Mouse (Mus musculus) adipocyte (in vitro differentiated cells): ENCODE data around the gene Mrgpre.

Source experiments
- DNase-seq: peaks from one replicate; pipeline ENCODE4 v3.0.0-alpha.2; 2016; ENCODE audit warnings: low spot score

The Mrgpre gene

DNA sequence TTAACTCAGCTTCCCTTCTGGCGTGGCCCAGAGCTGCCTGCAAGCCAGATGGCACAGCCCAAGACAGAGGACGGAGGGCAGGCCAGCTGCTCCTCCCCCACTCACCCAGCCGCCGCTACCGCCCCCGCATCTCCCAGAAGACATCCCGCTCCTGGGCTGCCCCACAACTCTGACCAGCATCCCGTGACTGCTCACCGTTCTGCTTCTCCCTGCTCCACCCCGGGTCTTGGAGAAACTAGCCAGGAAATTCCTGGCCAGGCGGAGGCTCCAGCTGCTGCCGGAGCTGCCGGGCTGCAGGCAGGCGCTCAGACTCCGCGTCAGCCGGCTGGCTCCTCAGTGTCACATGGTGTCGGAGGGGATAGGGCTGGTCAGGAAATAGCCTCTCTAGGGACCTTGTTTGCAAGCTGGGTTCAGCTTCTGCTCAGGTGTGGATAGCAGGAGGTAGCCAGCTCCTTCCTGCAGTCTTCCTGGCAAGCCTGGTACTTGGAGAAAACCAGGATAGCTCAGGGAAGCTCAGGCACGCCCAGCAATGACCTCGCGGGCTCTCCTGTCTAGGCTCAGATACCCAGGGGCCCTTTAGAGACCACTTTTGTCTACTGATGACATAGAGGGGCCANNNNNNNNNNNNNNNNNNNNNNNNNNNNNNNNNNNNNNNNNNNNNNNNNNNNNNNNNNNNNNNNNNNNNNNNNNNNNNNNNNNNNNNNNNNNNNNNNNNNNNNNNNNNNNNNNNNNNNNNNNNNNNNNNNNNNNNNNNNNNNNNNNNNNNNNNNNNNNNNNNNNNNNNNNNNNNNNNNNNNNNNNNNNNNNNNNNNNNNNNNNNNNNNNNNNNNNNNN lies at the start of gene Mrgpre:
Gene Mrgpre, minus strand, starts transcription at position 505 of the 834 bp plus-strand sequence.
- DNase-seq, result peak; percentile 70

GRCm38 (mm10) chr7:143833581-143834190 lies 49.4 kb upstream of the Mrgpre start:
- no peak for DNase-seq

- no peak for DNase-seq
Measured at GRCm38 (mm10) chr7:143832611-143833010, 48.3 kb upstream of the Mrgpre start.

DNA sequence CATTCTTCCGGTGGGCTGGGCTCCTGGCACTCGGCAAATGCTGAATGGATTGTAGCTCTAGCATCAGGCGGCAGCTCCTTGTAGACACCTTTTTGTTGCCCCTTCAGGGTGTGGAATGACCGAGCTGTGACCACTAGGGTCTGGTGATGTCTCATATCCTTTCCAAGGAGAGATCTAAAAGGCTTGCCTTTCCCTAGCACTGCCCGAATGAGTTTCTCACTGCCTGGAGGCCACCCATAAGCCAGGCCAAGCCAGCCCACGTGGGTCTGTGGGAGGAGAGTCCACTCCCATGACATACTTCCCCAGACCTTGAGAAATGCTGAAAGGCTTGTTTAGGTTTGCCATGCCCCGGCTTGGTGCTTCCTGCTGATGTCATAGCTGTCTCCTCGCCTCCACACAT lies 47.9 kb upstream of the Mrgpre start:
- no peak for DNase-seq

GRCm38 (mm10) chr7:143830399-143830798 lies 46.1 kb upstream of the Mrgpre start:
- no peak for DNase-seq

GRCm38 (mm10) chr7:143829504-143830331 lies 45.4 kb upstream of the Mrgpre start:
- peak; percentile 93 for DNase-seq

- DNase-seq, result peak; percentile 51
Measured at GRCm38 (mm10) chr7:143826985-143827384, 42.7 kb upstream of the Mrgpre start.

DNA sequence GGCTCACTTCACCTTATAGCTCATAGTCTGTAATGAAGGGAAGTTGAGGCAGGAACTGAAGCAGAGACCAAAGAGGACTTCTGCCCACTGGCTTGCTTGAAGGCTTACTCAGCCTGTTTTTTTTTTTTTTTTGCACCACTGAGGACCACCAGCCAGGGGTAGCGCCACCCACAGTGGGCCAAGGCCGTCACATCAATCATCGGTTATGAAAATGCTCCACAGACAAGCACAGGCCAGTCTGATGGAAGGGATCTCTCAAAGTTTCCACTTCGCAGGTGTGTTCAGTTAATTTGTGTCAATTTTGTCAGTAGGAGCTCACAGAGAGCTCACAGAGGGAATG lies 38.9 kb upstream of the Mrgpre start:
- DNase-seq, result peak; percentile 6

DNA sequence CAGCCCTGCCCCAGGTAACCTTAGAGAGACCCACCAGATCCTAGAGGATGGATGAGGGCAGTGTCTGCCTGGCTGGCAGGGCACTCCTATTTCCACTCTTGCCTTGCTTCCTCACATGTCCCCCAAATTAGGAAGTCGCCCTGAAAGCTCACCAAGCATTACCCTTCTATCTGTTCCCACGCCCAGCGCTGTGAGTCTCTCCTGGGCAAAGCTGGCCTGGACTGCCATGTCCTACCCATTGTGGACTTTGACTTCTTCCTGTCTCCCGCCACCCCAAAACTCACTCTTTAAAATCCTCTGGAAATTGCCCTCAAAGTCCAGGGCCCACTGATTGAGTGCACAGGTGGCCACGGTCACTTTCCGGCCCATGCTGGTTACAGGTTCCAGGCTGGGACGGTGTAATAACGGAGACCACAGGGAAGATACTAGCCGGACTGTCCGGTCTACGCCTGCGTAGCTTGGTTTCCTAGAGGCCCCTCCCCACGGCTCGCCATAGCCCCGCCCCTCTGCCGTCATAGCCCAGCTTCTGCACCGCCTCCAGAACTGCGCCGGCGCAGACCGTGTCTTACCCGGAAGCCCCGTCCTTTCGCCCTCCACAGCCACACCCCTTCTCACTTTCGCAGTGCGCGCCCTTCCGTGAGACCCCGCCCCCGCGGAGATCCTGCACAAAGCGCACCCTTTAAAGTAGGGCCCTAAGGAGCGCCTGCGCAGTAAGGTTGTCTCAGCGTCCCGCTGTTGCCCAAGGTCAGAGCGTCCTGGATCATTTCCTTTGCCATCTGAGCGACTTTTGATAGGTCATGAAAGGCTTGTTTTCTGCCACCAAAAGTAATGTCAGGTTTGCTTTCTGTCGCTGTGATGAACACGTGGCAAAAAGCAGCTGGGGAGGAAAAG lies 38.3 kb upstream of the Mrgpre start, which contains the start of the genes Nadsyn1 and Dhcr7:
Gene Nadsyn1, minus strand, starts transcription at position 475 of the 891 bp plus-strand sequence.
Gene Dhcr7, plus strand, starts transcription at position 771 of the 891 bp plus-strand sequence.
- DNase-seq, result peak; percentile 97

DNA sequence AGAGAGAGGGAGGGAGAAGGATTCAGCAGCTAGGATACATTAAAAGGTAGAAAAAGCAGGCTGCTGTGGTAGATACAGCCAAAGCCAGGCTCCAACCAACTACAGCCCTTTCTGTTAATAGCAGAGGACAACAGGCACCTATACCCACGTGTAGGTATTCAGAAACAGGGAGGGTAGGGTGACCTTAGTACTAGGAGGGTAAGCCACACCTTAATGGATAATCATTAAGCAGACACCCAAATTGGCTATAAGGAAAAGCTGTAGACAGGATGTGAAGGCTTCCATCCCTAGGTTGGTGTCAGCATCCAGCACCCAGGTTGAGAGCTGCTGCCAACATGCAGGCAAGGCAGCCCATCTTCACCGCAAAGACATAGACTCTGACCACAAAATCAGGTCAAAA lies 36.9 kb upstream of the Mrgpre start:
- no peak for DNase-seq

DNA sequence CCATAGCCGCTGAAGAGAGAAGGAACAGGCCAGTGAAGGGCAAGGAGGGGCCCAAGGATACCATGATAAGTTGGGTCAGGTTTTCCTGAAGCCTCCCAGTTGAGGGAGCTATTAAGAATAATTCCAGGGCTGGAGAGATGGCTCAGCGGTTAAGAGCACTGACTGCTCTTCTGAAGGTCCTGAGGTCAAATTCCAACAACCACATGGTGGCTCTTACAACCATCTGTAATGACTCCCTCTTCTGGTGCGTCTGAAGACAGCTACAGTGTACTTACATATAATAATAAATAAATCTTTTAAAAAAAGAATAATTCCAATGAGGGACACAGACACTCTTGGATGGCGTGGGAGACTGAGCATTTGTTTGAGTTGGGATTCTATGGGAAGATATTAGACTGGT lies 34.9 kb upstream of the Mrgpre start:
- no peak for DNase-seq

DNA sequence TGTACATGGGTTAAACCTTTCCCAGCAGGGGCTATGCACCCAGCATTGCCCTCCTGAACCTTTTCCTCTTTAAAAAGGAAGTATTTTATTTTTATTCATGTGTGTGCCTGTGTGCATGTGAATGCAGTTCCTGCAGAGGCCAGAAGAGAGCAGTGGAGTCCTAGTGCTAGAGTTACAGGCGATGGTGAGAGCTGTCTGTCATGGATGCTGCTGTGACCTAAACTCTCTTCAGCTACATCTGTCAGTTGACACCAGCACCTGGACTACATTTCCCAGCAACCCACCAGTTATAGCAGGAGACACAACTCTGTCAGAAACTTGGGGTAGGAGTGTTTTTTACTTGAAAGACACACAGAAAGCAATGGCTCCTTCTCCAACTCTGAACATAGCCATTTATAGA lies 24.6 kb upstream of the Mrgpre start:
- DNase-seq, result peak; percentile 11

DNA sequence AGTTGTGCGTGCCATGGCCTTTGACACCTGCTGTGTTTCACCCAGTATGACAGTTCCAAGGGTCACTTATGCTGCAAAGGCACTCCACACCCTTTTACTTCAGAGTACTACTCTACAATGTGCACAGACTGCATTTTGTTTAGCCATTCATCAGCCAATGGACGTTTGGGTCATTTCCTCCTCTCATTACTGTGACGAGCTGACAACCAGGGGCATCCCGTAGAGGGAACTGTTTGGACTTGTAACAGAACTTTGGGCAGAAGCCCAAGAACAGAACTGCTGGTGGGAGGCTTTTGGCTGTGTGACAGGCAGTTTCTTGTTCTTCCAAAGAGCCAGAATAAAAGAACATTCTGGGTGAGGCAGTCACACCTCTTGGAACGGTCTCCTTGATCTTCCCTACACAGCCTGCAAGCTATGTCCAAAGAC lies 20.9 kb upstream of the Mrgpre start:
- no peak for DNase-seq

- DNase-seq, result no peak
Measured at GRCm38 (mm10) chr7:143801195-143802065, 17.1 kb upstream of the Mrgpre start.

DNA sequence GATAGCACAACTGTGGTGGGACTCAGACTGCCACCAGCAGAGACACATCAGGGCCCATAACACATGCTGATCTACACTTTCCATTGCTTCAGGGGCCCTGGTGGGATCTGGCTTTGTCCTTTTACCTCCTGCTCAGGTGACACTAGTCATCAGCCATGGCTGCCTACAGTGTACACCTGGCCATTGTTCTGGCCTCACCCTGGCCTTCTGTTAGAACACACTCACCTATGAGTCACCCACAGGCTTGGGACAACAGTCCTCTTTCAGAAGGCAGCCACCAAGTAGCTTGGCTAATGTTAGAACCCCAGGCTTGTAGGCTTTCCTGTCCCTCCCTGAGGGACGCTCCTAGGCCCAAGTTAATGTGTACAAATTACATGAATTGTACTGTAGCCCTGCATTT lies 16.5 kb upstream of the Mrgpre start:
- no peak for DNase-seq

DNA sequence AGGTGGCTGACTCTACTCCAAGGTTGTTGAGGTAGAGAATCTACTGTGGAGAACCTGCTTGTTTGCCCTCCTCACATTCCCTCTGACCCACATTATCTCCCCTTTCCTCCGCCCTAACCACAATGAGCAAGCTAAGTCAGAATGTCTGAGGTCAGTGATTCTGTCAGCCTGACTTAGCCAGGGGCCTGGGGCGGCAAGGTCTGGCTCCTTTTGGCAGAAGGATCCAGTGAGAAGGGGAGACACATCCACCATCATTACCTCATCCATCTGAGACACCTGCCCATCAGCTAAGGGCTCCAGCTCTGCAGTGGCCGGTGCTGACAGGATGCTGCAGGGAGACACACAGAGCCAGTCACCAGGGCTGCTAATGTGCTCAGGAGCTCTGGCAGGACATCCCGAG lies 14.5 kb upstream of the Mrgpre start:
- DNase-seq, result no peak

DNA sequence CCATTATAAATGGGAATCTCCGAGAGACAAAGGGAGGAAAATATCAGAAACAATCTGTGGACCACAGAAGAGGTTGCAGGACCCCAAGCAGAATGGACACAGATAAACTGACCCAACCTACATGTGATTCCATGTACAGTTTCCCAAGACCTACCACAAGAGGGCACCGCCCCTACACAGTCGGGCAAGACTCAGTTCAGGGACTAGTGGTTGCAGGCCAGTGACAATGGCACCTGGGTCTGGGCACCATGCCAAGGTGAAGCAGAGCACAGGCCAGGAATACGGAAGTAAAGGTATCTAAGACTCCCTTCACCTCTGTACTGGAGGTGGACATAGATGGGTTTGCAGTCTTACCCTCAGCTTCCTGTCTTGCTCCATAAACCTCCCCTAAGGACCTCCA lies 8.8 kb upstream of the Mrgpre start:
- peak; percentile 23 for DNase-seq

DNA sequence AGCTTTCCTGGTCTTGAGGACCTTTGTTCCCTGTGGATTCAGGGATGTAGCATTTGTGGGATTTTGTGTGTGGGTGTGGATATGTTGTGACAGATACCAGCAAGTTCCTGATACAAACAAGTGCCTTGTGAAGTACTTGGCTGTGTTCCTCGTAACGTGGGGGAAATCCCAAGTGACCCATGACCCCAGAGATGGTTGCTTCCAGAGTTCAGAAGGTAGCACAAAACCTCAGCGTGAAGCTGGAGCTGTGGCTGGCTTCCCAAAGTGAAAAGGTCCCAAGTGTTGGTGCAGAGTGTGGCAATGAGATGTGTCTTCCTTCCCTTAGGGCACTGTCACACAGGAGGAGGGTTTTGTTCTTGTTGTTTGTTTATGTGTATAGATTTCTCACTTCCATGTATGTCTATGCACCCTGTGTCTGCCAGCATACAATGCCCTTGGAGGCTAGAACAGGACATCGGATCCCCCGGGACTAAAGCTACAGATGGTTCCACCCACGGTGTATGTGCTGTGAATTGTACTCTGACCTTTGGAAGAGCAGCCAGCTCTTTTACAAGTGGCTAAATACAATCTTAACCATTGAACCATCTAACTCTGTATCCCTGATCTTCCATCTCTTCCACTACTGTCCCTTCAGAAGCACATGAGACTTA lies 8.2 kb upstream of the Mrgpre start:
- DNase-seq, result peak; percentile 63

- no peak for DNase-seq
Measured at GRCm38 (mm10) chr7:143783378-143783995, 813 bp downstream of the Mrgpre start.

- no peak for DNase-seq
Measured at GRCm38 (mm10) chr7:143777375-143777774, 6.9 kb downstream of the Mrgpre start.
